Mouse (Mus musculus) heart, embryonic 13.5 days (tissue): ENCODE measurements around the gene Smyd1. TPM values are rescaled to one million over a fixed set of nuclear protein-coding genes. Genes with fewer than 3 reads are reported as not detected.

Source experiments
- ATAC-seq: fragments of 200-750 bp; cut with Nextera tagmentation; 2 replicates; pipeline ENCODE4 v1.8.0; 2017; ENCODE audit warnings: moderate TSS enrichment; ENCODE audit not compliant: insufficient number of reproducible peaks, low FRiP score, low TSS enrichment; ENCODE audit errors: extremely low read depth
- H3K27ac ChIP-seq: fragments of 300-500 bp; sonication (generic); replicated peaks from 2 replicates; pipeline ENCODE4 v1.5.1; 2015; ENCODE audit warnings: moderate library complexity, mild to moderate bottlenecking, inconsistent platforms
- H3K27me3 ChIP-seq: fragments of 300-500 bp; sonication (generic); replicated peaks from 2 replicates; pipeline ENCODE4 v1.6.1; 2015; ENCODE audit warnings: mild to moderate bottlenecking, inconsistent platforms
- H3K36me3 ChIP-seq: fragments of 300-500 bp; sonication (generic); 2 replicates; pipeline ENCODE4 v1.6.1; 2015; ENCODE audit warnings: mild to moderate bottlenecking, inconsistent platforms
- H3K4me1 ChIP-seq: fragments of 300-500 bp; sonication (generic); 2 replicates; pipeline ENCODE4 v1.6.1; 2015; ENCODE audit warnings: inconsistent platforms
- H3K4me2 ChIP-seq: fragments of 300-500 bp; sonication (generic); 2 replicates; pipeline ENCODE4 v1.6.1; 2015; ENCODE audit warnings: inconsistent platforms, mild to moderate bottlenecking, moderate library complexity
- H3K4me3 ChIP-seq: fragments of 300-500 bp; sonication (generic); 2 replicates; pipeline ENCODE4 v1.5.1; 2015; ENCODE audit warnings: moderate library complexity, mild to moderate bottlenecking, inconsistent platforms
- H3K9ac ChIP-seq: fragments of 300-500 bp; sonication (generic); 2 replicates; pipeline ENCODE4 v1.6.1; 2015; ENCODE audit warnings: inconsistent platforms, mild to moderate bottlenecking, moderate library complexity
- H3K9me3 ChIP-seq: fragments of 300-500 bp; sonication (generic); 2 replicates; pipeline ENCODE4 v1.6.1; 2016; ENCODE audit warnings: inconsistent platforms
- WGBS: fragments of 180-500 bp; shearing (Covaris S2); methylation state at CpG from one replicate; pipeline ENCODE4 v1.1.7; 2015; ENCODE audit warnings: mixed read lengths; 5-methylcytosine and 5-hydroxymethylcytosine counted together
- polyA plus RNA-seq: library from polyadenylated mRNA; unstranded; fragments of >200 nt; fragmentation: Nextera tagmentation; extraction: Ambion mirVana; gene quantifications from 2 replicates; pipeline ENCODE4 v1.2.1, GENCODE M21; 2015

The Smyd1 gene
- polyA plus RNA-seq, 1 experiment from 2014 or later, result 90.5 TPM

DNA sequence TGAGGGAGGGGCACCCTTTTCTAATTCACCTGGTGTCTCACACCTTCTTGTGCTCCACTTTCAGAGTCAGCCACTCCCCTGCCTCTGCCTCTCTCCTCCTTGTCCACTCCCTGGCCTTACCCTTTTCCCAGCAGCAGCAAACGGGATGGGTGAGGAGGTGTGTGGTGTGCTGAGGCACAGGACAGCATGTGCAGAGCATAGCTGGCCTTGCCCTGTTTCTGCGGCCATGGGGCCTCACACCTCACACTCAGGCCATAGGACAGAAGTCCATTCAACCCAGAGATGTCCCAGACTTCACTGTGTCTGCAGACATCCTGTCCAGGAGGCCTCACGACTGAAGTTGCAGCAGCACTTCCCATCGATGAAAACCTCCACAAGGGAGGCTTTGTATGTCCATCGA, 118.4 kb downstream of the Smyd1 start:
- H3K36me3 ChIP-seq, result no peaks in the 10 kb centered on the region
- 64% methylated on average over 5 of the region's 5 CpGs for WGBS

DNA sequence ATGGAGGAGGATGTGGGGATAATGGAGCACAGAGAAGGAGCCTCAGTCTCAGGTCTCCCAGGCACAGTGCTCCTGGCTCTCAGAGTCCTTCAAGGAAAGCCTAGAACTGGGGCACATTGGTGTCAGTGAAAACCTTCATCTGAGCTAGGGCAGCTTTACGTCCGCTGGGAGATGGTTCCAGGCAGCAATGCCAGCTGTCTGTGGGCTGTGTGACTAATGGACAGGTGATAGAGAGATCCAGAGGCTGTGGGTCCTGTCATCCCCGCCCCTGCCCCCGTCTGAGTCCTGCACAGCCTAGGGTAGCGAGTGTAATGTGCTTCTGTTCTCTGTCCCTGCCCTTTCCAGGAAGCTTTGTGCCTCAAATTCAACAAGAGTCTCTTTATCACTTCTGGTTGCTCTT, 120.1 kb downstream of the Smyd1 start:
- no peaks in the 10 kb centered on the region for H3K9me3 ChIP-seq
- no peak overlapping the region for H3K4me2 ChIP-seq
- no peak overlapping the region for H3K4me3 ChIP-seq
- no peak overlapping the region for H3K9ac ChIP-seq
- H3K36me3 ChIP-seq, result no peaks in the 10 kb centered on the region
- H3K4me1 ChIP-seq, result peaks cover 15% of the 10 kb centered on the region
- ATAC-seq, result no peak
- no peak overlapping the region for H3K27ac ChIP-seq
- WGBS, result 54% methylated on average over 5 of the region's 5 CpGs
- H3K27me3 ChIP-seq, result no peaks in the 10 kb centered on the region

More for the DNA sequence above, 118.4 kb downstream of the Smyd1 start:
- Histone ChIP-seq H3K4me1 (0 out of 2 replicates have a peak, but pooled peaks cover 2% of the 10 kb centered on the region), H3K4me3 (no peak overlapping the region), H3K27me3 (no peaks in the 10 kb centered on the region), H3K9me3 (no peaks in the 10 kb centered on the region), H3K9ac (no peak overlapping the region), H3K27ac (no peak overlapping the region), H3K4me2 (no peak overlapping the region)
- no peak for ATAC-seq

DNA sequence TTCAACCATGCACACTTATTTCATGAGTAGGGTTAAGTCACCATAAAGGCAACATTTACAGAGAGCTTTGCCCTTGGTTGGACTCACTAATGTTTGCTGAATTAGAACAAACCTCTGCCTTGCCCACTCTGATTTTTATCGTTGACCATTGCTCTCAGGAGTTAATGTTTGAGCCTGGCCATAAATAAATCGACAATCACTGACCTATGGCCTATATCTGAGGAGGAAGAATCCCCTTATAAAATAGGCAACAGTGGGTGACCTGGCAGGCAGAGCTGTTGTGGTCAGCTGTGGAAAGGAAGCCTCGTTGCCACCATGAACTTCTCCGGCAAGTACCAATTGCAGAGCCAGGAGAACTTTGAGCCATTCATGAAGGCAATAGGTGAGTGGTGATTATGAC, 122.4 kb downstream of the Smyd1 start, which contains the start of gene Fabp1:
TSS of gene Fabp1 (plus strand) at position 216 of the 400 bp plus-strand sequence.
- Histone ChIP-seq H3K4me2 (no peak within 1 kb of the TSS), H3K27ac (no peak within 1 kb of the TSS), H3K27me3 (no peaks in the 10 kb centered on the region), H3K4me1 (peaks cover 15% of the 10 kb centered on the region), H3K36me3 (no peaks in the 10 kb centered on the region), H3K4me3 (no peak within 1 kb of the TSS), H3K9me3 (no peaks in the 10 kb centered on the region), H3K9ac (no peak within 1 kb of the TSS)
- 80% methylated on average over 4 of the region's 4 CpGs for WGBS
- no peak for ATAC-seq

- Histone ChIP-seq H3K4me1 (peaks cover 15% of the 10 kb centered on the region), H3K27ac (no peak overlapping the region), H3K9me3 (no peaks in the 10 kb centered on the region), H3K4me2 (peak overlapping the region; percentile 14), H3K27me3 (no peaks in the 10 kb centered on the region), H3K9ac (no peak overlapping the region), H3K36me3 (no peaks in the 10 kb centered on the region), H3K4me3 (no peak overlapping the region)
- ATAC-seq, result no peak
- 42% methylated on average over 13 of the region's 13 CpGs for WGBS
Observed at GRCm38 (mm10) chr6:71197636-71198535, 124.1 kb downstream of the Smyd1 start.

GRCm38 (mm10) chr6:71196107-71196506, 125.9 kb downstream of the Smyd1 start:
- Histone ChIP-seq H3K4me2 (no peak overlapping the region), H3K4me3 (no peak overlapping the region), H3K4me1 (peaks cover 15% of the 10 kb centered on the region), H3K9ac (no peak overlapping the region), H3K27ac (no peak overlapping the region), H3K36me3 (no peaks in the 10 kb centered on the region), H3K27me3 (no peaks in the 10 kb centered on the region), H3K9me3 (no peaks in the 10 kb centered on the region)
- ATAC-seq, result no peak

DNA sequence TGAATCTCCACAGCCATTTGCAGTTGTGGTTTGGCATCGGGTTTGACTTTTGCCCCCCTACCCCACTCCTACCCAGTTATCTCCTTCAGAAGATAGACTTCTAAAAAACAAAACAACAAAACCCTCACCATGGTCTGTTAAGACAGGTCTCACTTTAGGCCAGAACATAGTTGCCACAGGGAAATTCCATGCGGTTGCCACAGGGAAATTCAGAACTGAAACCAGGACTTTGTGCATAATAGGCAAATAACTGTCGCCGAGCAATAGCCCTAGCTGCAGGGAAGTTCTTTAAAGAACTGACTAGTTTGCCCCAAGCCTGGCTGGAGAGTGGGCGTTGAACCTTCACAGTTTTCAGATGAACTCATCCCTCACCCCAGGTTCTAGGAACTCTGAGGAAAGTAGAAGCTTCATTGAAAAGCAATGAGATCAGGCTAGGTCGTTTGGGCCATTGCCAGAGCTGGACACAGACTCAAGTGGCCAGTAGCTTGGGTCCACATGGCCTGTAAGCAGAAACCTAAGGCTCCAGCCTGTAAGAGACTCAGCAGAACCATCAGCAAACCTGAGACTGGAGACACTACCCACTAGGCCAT, 128.8 kb downstream of the Smyd1 start:
- ATAC-seq, result no peak
- 78% methylated on average over 6 of the region's 6 CpGs for WGBS
- peaks cover 13% of the 10 kb centered on the region for H3K4me1 ChIP-seq
- H3K36me3 ChIP-seq, result no peaks in the 10 kb centered on the region
- no peak overlapping the region for H3K9ac ChIP-seq
- no peak overlapping the region for H3K4me3 ChIP-seq
- H3K9me3 ChIP-seq, result no peaks in the 10 kb centered on the region
- H3K27me3 ChIP-seq, result no peaks in the 10 kb centered on the region
- H3K27ac ChIP-seq, result no peak overlapping the region
- no peak overlapping the region for H3K4me2 ChIP-seq

DNA sequence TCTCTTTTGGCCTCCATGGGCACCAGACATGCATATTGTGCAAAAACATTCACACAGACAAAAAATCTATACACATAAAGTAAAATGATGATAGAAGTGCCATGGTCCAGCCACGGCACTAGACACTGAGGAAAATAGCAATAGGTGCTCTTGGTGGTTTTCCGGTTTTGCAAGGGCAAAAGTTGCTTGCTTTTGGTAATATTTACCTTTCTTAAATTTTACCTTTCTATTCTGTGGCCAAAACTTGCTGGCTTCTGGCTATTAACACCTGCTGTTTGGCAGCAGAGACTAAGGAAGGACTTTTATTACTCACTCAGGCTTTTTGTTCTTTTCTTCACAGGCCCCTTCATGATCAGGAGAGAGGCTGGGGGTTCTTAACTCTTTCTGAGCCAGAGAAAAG, 131.5 kb downstream of the Smyd1 start:
- no peaks in the 10 kb centered on the region for H3K9me3 ChIP-seq
- no peak overlapping the region for H3K4me3 ChIP-seq
- H3K27me3 ChIP-seq, result no peaks in the 10 kb centered on the region
- H3K27ac ChIP-seq, result no peak overlapping the region
- H3K4me2 ChIP-seq, result no peak overlapping the region
- H3K36me3 ChIP-seq, result no peaks in the 10 kb centered on the region
- no peak overlapping the region for H3K9ac ChIP-seq
- 0 out of 2 replicates have a peak, but pooled peaks cover 4% of the 10 kb centered on the region for H3K4me1 ChIP-seq
- WGBS, result 87% methylated on average over 2 of the region's 2 CpGs
- ATAC-seq, result no peak

DNA sequence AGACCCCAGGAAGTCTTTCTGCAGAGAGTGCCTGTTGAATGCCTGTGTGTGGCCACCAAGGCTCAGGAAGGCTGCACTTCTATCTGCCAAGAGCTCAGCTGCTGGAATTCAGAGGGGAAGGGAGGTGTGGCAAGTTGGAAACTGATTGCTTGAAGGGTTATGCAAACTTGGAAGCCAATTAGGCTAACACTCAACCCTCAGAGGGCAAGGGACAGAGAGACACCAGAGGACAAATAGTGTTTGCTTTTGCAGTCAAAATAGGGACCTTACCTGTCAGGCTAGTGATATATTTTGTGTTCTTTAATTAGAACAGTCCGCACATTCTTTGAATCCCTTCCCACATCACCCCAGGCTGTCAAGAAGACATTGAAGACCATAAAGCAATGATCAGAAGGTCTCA, 132.5 kb downstream of the Smyd1 start:
- Histone ChIP-seq H3K4me2 (no peak overlapping the region), H3K9me3 (no peaks in the 10 kb centered on the region), H3K4me3 (no peak overlapping the region), H3K4me1 (0 out of 2 replicates have a peak, but pooled peaks cover 4% of the 10 kb centered on the region), H3K27me3 (no peaks in the 10 kb centered on the region), H3K27ac (no peak overlapping the region), H3K36me3 (no peaks in the 10 kb centered on the region), H3K9ac (no peak overlapping the region)
- WGBS, result 46% methylated on average over 1 of the region's 1 CpGs
- no peak for ATAC-seq

DNA sequence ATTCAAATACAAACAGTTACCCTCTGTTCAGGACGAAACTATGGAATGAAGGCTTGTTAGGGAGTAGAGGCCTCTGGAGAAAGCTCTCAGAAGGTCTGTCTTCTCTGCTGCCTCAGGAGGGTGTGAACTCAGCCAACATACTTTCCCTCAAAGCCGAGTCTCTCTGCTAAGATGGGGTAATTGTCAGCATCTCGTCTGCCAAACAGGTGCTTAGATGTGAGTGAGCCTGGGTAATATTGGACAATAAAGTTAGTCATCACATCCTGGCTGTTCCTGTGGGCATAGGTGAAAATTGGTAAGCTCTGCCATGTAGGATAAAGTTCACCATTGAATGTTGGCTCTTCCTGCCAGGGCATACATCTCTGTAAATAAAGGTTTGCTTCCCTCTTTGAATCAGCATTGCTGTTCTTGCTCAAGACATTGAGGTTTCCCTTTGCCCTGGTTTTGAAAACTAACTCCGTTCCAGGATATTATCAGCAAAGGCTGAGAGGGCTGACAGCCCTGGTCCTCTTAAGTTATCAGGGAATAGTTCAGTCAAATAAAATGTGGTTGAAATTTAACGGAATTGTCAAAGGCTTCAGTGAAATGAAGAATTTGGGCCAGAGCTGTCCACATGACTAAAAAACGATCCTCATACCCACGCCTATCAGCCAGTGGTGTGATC, 137.0 kb downstream of the Smyd1 start:
- Histone ChIP-seq H3K4me2 (no peak overlapping the region), H3K27me3 (no peaks in the 10 kb centered on the region), H3K4me1 (0 out of 2 replicates have a peak, but pooled peaks cover 4% of the 10 kb centered on the region), H3K27ac (no peak overlapping the region), H3K9ac (no peak overlapping the region), H3K4me3 (no peak overlapping the region), H3K36me3 (no peaks in the 10 kb centered on the region), H3K9me3 (no peaks in the 10 kb centered on the region)
- WGBS, result 60% methylated on average over 7 of the region's 7 CpGs
- no peak for ATAC-seq

- H3K27me3 ChIP-seq, result no peaks in the 10 kb centered on the region
- no peaks in the 10 kb centered on the region for H3K9me3 ChIP-seq
- H3K27ac ChIP-seq, result no peak overlapping the region
- no peak overlapping the region for H3K4me2 ChIP-seq
- H3K9ac ChIP-seq, result no peak overlapping the region
- H3K4me3 ChIP-seq, result no peak overlapping the region
- no peaks in the 10 kb centered on the region for H3K36me3 ChIP-seq
- ATAC-seq, result no peak
- WGBS, result 82% methylated on average over 1 of the region's 1 CpGs
- no peaks in the 10 kb centered on the region for H3K4me1 ChIP-seq
Observed at GRCm38 (mm10) chr6:71180596-71180995, 141.4 kb downstream of the Smyd1 start.

GRCm38 (mm10) chr6:71172812-71173580, 149.0 kb downstream of the Smyd1 start:
- no peak overlapping the region for H3K27ac ChIP-seq
- ATAC-seq, result no peak
- no peak overlapping the region for H3K9ac ChIP-seq
- no peak overlapping the region for H3K4me2 ChIP-seq
- H3K36me3 ChIP-seq, result no peaks in the 10 kb centered on the region
- 79% methylated on average over 10 of the region's 10 CpGs for WGBS
- H3K27me3 ChIP-seq, result no peaks in the 10 kb centered on the region
- H3K4me3 ChIP-seq, result no peak overlapping the region
- H3K4me1 ChIP-seq, result no peaks in the 10 kb centered on the region
- no peaks in the 10 kb centered on the region for H3K9me3 ChIP-seq
